Mouse (Mus musculus) adrenal gland, postnatal 25 days (tissue): ENCODE measurements around the gene Rassf1. TPM values are rescaled to one million over a fixed set of nuclear protein-coding genes. Genes with fewer than 3 reads are reported as not detected.
"Not testable (repeated sequence)": the region's sequence is repeated elsewhere in the genome, so short reads cannot be mapped to it uniquely, and the experiment has no call there.

Source experiments
- DNase-seq: peaks from one replicate; pipeline ENCODE4 v3.0.0; 2021; ENCODE audit warnings: mixed read lengths
- total RNA-seq: library from RNA; stranded (reverse); gene quantifications from 2 replicates; pipeline ENCODE4 v1.2.3, GENCODE M21; 2021

The Rassf1 gene
- total RNA-seq, 1 experiment from 2014 or later, result 24.7 TPM

- peak; percentile 94 for DNase-seq
Measured at GRCm38 (mm10) chr9:107563029-107563581, 11.8 kb downstream of the Rassf1 start, which contains the start of gene Tusc2. Gene Tusc2, plus strand, starts transcription at chr9:107563255.

GRCm38 (mm10) chr9:107565556-107565955, 14.2 kb downstream of the Rassf1 start:
- not testable (repeated sequence) for DNase-seq

GRCm38 (mm10) chr9:107566041-107566709, 14.8 kb downstream of the Rassf1 start:
- DNase-seq, result peak; percentile 86

- no peak for DNase-seq
Measured at GRCm38 (mm10) chr9:107566855-107567254, 15.5 kb downstream of the Rassf1 start.

- DNase-seq, result peak; percentile 55
Measured at GRCm38 (mm10) chr9:107567702-107568319, 16.5 kb downstream of the Rassf1 start, which contains the start of gene Hyal2. Gene Hyal2, plus strand, starts transcription at chr9:107567945.

DNA sequence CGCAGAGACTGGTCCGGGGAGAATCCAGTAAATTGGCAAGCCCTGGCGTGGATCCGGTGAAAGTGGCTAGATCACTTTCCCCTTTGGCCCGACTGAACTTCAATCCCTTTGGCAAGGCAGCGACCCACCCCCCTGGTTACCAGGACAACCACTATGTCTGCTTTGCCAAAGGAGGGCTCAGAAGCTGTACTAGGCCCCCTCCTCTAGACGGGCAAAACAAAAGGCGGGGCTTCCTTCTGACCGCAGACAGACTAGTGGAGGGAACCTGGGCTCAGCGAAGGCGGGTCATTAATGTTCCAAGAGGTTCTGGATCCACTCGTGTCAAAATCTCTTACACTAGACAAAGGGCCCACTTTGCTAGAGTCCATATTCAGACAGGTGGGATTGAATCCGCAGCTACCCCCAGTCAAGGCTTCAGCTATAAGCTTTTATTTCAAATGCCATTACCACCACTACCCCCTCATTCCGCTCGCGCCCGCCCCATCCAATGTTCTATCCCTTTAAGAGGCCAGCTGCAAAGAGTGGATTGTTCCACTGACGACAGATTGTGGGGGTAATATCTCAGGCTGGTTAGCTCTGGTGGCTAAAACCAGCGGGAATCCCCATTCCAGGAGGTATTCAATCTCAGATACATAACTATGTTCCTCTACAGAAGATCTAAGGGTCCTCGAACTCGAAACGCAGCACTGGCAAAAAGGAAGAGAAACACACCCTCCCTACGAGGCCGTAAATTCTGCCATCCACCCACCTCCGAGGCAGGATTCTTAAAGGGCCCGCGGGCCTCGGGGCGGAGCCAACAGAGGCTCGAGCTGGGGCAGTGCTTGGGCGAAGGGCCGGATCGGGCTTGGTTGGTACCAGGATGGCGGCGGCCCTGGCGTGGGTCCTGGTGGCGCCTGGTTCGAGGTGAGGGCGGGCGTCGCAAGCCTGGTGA, 17.2 kb downstream of the Rassf1 start:
- DNase-seq, result peak; percentile 88

DNA sequence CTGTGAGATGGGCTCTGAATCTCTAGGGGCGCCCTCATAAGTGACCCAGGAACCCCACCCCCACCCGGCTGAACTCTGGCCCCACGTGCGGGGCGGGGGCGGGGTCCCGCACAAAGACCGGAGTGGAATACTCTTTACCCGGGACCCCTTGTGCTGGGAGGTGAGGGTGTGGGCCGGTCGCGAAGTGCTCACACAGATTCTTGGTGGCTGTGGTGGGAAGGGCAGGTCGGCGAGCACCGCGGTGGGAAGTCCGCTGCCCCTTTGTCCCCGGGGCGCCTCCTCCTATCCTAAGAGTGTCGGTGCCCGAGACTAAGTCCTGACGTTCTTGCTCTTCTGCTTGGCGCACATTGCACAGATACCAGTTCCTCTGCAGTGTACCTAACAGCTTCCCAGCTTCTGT, 17.9 kb downstream of the Rassf1 start:
- DNase-seq, result no peak

- no peak for DNase-seq
Measured at GRCm38 (mm10) chr9:107570016-107570415, 18.7 kb downstream of the Rassf1 start.

DNA sequence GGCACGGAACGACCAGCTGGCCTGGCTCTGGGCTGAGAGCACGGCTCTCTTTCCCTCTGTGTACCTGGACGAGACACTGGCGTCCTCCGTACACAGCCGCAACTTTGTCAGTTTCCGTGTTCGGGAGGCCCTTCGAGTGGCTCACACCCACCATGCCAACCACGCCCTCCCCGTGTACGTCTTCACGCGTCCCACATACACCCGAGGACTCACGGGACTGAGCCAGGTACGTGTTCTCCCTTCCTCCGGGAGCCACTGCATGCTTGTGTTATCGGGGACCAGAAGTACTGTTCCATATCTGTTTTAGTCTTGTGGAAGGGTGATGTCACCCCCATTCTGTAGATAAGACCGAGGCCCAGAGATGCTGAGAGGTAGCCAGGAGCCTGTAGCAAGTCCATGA, 19.5 kb downstream of the Rassf1 start:
- DNase-seq, result no peak

DNA sequence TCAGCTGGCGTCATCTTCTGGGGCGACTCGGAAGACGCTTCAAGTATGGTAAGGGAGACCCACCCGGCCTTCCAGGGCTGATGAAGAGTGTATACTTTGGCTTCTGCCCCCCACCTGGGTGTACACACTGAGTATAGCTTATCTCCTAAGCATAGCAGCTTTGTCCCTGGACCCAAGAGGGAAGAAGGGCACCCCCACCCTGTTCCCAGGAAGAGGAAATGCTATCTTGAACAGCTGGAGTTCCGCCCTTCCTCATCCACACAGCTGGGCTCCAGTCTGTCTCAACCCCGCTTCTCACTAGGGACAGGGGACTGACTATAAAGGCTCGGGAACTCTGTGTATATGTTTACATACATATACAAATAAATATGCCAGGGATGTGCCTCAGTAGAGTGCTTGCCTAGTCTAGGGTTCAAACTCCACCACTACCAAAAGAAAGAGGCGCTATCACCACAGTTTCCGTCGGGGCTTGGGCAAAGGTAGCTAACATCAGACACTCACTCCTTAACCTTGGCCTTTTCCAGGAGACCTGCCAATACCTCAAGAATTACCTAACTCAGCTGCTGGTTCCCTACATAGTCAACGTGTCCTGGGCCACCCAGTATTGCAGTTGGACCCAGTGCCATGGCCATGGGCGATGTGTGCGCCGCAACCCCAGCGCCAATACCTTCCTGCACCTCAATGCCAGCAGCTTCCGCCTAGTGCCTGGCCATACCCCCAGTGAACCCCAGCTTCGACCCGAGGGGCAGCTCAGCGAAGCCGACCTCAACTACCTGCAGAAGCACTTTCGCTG, 20.4 kb downstream of the Rassf1 start:
- DNase-seq, result no peak

- no peak for DNase-seq
Measured at GRCm38 (mm10) chr9:107572327-107572662, 20.9 kb downstream of the Rassf1 start.

DNA sequence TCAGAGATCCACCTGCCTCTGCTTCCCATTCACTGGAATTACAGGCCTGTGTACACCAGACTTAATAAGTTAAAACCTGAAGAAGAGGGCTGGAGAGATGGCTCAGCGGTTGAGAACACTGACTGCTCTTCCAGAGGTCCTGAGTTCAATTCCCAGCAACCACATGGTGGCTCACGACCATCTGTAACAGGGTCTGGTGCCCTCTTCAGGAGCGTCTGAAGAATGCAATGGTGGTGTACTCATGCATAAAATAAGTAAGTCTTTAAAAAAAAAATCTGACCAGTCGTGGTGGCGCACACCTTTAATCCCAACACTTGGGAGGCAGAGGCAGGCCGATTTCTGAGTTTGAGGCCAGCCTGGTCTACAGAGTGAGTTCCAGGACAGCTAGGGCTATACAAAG, 22.4 kb downstream of the Rassf1 start:
- DNase-seq, result not testable (repeated sequence)

GRCm38 (mm10) chr9:107575579-107576356, 24.4 kb downstream of the Rassf1 start:
- no peak for DNase-seq

- peak; percentile 86 for DNase-seq
Measured at GRCm38 (mm10) chr9:107576357-107577107, 25.2 kb downstream of the Rassf1 start, which contains the start of gene Hyal1. Gene Hyal1, plus strand, starts transcription at chr9:107576927.

DNA sequence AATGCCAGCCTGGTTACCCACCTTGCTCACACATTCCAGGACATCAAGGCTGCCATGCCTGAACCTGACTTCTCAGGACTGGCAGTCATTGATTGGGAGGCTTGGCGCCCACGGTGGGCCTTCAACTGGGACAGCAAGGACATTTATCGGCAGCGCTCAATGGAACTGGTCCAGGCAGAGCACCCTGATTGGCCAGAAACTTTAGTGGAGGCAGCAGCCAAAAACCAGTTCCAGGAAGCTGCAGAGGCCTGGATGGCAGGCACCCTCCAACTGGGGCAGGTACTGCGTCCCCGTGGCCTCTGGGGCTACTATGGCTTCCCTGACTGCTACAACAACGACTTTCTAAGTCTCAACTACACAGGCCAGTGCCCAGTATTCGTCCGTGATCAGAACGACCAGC, 26.5 kb downstream of the Rassf1 start:
- DNase-seq, result no peak

DNA sequence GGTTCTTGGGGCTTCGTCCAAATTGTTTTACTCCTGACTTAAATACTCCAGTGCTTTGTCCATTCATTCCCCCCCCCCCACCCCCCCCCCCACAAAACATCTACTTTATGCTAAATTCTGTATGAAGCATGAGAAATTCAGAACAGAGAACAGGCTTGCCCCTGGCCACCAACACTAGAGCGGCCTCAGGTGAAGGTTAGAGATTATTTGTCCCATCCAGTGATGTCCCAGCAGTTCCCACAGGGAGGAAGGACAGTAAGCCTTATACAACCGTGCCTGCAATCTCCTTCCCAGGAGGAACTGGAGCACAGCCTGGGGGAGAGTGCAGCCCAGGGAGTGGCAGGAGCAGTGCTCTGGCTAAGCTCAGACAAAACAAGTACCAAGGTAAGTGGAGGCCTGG, 27.2 kb downstream of the Rassf1 start, which contains the start of gene Naa80:
Gene Naa80, plus strand, starts transcription at position 301 of the 400 bp plus-strand sequence.
- DNase-seq, result no peak

- DNase-seq, result no peak
Measured at GRCm38 (mm10) chr9:107579023-107579900, 27.9 kb downstream of the Rassf1 start.

GRCm38 (mm10) chr9:107580501-107581317, 29.4 kb downstream of the Rassf1 start, which contains the start of gene Hyal3:
Gene Hyal3, plus strand, starts transcription at chr9:107580818.
- peak; percentile 85 for DNase-seq
